Mouse (Mus musculus): ENCODE results near the gene Arfrp1.

The Arfrp1 gene

GRCm38 (mm10) chr2:181377230-181377629, 12.0 kb upstream of the Arfrp1 start:
- DNase-seq (ENCODE audit: low spot score) = no peak

GRCm38 (mm10) chr2:181375787-181376186, 10.6 kb upstream of the Arfrp1 start:
- DNase-seq (ENCODE audit: low spot score) = no peak

- DNase-seq (ENCODE audit: low spot score) = no peak
These were observed 4.8 kb upstream of the Arfrp1 start for GRCm38 (mm10) chr2:181370001-181370400.

GRCm38 (mm10) chr2:181365655-181366075, 461 bp upstream of the Arfrp1 start:
- no peak for DNase-seq (ENCODE audit: low spot score)

- peak; percentile 9 for DNase-seq (ENCODE audit: low spot score)
These were observed 731 bp downstream of the Arfrp1 start for GRCm38 (mm10) chr2:181364487-181364859.

- DNase-seq (ENCODE audit: low spot score) = no peak
These were observed 1.3 kb downstream of the Arfrp1 start for GRCm38 (mm10) chr2:181363946-181364345.

GRCm38 (mm10) chr2:181356780-181357179, 8.4 kb downstream of the Arfrp1 start:
- DNase-seq (ENCODE audit: low spot score) = no peak

- DNase-seq (ENCODE audit: low spot score) = no peak
These were observed 22.4 kb downstream of the Arfrp1 start for GRCm38 (mm10) chr2:181342766-181343165.

GRCm38 (mm10) chr2:181340426-181340825, 24.8 kb downstream of the Arfrp1 start:
- DNase-seq (ENCODE audit: low spot score) = no peak

GRCm38 (mm10) chr2:181334023-181334422, 31.2 kb downstream of the Arfrp1 start:
- DNase-seq (ENCODE audit: low spot score) = peak; percentile 22

GRCm38 (mm10) chr2:181332542-181332941, 32.7 kb downstream of the Arfrp1 start:
- DNase-seq (ENCODE audit: low spot score) = no peak

GRCm38 (mm10) chr2:181326098-181326497, 39.1 kb downstream of the Arfrp1 start:
- DNase-seq (ENCODE audit: low spot score) = no peak

GRCm38 (mm10) chr2:181322136-181322535, 43.1 kb downstream of the Arfrp1 start:
- no peak for DNase-seq (ENCODE audit: low spot score)

GRCm38 (mm10) chr2:181320103-181320499, 45.1 kb downstream of the Arfrp1 start:
- DNase-seq (ENCODE audit: low spot score) = no peak

- DNase-seq (ENCODE audit: low spot score) = peak; percentile 90
These were observed 45.7 kb downstream of the Arfrp1 start, which contains the start of gene Rtel1 for GRCm38 (mm10) chr2:181319248-181320102. TSS of gene Rtel1 (plus strand) at chr2:181319739.

GRCm38 (mm10) chr2:181314080-181314810, 51.0 kb downstream of the Arfrp1 start, which contains the start of gene Stmn3:
TSS of gene Stmn3 (minus strand) at chr2:181314500.
- DNase-seq (ENCODE audit: low spot score) = peak; percentile 67

- DNase-seq (ENCODE audit: low spot score) = peak; percentile 7
These were observed 51.7 kb downstream of the Arfrp1 start for GRCm38 (mm10) chr2:181313344-181314079.

- no peak for DNase-seq (ENCODE audit: low spot score)
These were observed 52.2 kb downstream of the Arfrp1 start for GRCm38 (mm10) chr2:181313006-181313343.

GRCm38 (mm10) chr2:181312435-181312834, 52.8 kb downstream of the Arfrp1 start:
- no peak for DNase-seq (ENCODE audit: low spot score)

Measured in yolk sac, embryonic 10.5 days (tissue).